Mouse (Mus musculus): ENCODE data around the gene Ccdc78. TPM values are rescaled to one million over a fixed set of nuclear protein-coding genes. Genes with fewer than 3 reads are reported as not detected.
"Not testable (repeated sequence)": the region's sequence is repeated elsewhere in the genome, so short reads cannot be mapped to it uniquely, and the experiment has no call there.

Gene Ccdc78
- total RNA-seq, 2 experiments from 2014 or later: 0.23 to 0.33 TPM

DNA sequence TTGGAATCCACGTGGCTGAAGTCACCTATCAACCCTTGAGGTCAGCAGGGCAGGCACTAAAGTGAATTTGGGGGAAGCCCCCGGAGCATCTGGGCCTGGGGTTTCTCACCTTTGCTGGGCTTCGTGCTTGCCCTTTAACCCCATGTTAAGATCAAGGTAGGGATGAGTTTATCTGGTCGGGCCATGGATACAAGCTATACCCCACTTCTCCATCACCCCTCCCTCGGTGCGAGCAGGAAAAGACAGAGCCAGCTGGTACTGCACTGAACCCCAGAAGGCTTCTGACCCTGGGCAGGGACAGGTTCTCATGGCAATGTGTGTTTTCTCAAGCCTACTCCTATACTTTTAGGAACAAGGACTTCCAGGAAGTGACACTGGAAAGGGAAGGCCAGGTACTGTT, 5.0 kb upstream of the Ccdc78 start:
- no peak for DNase-seq (ENCODE audit: low spot score in 2 of 2)

DNA sequence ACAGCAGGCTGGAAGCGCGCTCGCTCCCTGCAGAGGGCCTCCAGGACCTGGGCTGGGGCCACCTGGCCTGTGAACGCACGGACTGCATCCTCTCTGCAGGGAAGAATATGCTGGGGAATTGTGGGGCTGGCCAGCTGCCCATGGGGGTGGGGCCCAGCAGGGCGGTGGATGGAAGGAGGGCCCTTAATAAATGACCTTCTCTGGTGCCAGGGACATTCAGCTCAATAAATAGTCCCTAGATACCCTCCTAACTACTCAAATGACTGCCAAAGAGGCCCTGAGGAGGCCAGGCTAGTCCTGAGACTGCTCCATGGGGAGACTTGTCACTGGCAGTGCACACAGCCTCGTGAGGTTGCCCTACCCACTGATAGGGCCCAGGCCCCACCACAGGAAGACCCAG, 3.3 kb upstream of the Ccdc78 start:
- no peak for DNase-seq (ENCODE audit: low spot score in 2 of 2)

DNA sequence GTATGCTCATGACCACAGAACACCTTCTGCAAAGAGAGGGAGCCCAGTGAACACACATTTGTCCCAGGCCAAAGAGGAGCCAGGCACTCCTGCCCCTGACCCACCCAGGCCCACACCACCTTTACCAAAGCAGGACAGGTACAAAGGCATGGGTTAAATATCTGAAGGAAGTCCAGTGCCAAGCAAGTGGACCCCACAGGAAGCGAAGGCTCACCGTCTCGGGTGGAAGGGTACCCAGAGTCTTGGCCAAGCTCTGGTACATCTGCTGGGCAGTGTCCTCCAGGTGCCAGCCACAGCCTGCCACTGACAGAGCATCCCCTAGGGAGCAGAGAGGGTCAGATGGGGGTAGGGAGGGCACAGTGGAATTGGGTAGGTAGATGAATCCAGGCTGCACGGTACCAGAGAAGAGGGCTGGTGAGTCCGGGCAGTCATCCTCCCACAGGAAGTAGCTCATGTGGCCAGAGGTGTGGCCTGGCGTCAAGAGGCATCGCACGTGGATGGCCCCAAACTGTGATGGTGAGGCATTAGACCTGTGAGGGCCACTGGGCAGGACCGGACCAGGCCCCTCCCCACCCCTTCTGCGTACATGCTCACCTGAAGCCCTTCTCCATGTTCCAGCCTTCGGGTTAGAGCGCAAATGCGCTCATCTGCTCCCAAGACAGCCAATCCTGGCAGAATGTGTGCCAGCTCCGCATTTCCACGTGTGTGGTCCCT, 2.4 kb upstream of the Ccdc78 start:
- peak in 1 of 2 experiments; percentile 12 for DNase-seq (ENCODE audit: low spot score in 2 of 2)

DNA sequence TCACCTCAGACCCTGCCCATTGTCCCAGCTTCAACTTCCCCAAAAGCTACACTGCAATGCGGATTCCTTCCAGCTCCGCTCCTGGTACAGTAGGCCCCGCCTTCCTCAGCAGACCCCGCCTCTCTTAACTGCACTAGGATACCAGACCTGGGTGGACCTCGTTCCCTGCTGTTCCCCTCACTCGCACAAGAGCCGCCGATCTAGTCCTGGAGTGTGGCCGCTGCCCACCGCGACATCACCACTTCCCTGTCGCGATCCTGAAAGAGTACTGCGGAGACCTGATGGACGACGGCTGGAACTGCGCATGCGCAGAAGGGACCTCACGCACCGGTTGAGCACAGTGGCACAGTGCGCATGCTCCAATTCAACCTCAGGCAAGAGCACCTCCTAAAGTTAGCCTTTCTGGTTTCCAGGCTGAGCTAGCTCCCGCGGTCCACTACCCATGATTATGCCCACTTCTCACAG, 1.1 kb upstream of the Ccdc78 start, which contains the start of gene Haghl:
Gene Haghl, minus strand, starts transcription at position 393 of the 465 bp plus-strand sequence.
- DNase-seq (ENCODE audit: low spot score in 2 of 2): peak; percentile 96 to 98

DNA sequence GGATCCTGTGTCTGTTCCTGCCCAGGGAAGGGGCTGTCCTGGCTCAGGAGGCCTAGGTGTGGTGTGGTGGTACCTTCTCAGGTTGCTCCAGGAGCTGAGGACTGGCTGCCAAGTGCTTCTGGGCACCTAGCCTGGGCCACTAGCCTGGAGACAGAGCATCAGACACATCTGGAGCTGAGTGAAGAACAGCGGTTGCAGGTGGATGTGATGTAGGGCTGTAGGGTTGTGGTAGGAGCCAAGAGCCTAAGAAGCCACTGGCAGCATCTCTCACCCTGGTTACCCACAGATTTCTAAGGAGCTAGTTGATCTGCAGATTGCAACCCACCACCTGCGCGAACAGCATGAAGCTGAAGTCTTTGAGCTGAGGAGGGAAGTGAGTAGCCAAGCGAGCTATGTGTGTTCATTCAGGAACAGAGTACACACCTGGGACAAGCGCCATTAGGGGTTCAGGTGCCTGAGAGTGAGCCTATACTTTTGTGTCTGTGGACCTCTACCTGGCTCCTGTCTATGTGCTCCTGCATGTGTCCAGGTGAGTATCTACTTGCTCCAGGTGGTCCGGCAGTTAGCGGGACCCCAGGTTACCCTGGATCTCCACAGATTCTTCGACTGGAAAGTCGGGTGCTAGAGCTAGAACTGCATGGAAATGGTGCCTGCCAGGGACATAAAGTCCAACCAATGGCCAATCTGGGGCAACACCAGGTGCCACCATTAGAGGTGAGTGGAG, 563 bp downstream of the Ccdc78 start:
- no peak for DNase-seq (ENCODE audit: low spot score in 2 of 2)

DNA sequence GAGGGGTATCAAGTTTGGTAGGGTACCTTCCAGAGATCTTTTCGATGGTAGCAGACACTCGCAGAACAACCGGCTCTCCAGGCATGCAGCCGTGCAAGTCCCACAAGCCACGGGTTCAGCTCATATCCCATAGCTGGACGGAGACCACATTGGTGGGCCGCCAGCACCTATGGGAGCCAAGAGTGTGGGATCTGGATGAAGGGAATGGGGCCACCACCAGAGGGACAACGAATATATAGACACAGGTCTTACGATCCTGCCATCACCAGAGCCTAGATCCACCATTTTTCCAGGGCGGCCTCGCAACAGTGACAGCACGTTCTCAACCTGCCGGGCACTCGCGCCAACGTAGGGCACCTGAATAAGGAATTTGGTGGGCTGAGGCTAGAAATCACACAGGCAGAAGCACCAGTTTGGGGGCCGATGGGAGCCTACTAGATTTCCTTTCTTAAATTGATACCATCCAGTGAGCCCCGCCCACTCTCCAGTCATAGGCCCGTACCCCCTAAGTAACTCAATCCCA, 5.0 kb downstream of the Ccdc78 start:
- DNase-seq (ENCODE audit: low spot score in 2 of 2): no peak

DNA sequence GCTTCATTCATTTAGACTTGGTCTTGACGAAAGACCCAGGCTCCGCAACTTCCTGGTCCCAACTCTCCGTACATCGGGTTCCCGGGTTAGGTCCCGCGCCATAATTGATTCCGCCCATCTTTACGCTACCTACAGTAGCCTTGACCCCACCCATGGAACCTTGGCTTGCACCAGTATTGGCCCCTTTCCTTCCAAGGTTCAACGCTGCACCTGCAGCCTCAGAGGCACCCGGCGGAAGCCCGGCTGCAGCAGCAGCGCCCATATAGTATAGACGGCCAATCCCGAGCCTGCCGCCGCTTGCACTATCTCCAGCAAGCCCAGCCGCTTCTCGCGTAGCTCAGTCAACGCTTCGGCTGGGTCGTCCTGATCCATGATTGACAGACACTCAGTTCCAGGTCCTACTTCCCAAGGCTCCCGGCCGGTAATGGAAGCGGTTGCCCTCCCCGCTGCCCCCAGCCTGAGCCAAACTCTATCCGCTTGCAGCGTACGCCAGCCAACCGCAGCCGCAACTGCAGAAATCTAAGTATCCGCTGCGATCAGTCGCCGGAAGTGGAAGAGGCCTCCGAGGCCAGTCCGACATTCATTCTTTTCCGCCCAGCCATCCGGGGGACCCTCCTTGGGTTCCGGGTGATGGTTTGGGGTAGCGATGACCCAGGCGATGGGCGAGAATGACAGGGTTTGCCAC, 5.6 kb downstream of the Ccdc78 start:
- DNase-seq (ENCODE audit: low spot score in 2 of 2): peak; percentile 91 to 92

DNA sequence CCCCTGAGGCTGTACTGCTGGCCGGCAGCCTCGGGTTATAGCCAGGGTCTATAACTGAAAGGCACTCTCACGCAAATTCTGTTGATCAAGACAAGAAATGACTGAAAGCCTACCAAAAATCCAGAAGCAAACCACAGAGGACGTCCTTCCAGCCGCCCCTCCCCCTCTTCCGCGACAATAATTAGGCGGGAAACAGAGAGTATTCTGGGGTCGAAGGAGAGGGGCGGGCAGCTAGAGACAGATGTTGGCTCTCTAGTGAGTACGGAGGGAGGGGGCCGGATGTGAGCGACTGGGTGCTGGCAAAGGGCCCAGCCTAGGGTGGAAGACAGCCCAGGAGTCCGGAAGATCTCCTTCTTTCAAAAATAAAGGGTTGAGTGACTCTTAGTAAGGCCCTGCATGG, 6.2 kb downstream of the Ccdc78 start, which contains the start of gene Fam173a:
Gene Fam173a, minus strand, starts transcription at position 287 of the 400 bp plus-strand sequence.
- DNase-seq (ENCODE audit: low spot score in 2 of 2): peak; percentile 73 to 82

DNA sequence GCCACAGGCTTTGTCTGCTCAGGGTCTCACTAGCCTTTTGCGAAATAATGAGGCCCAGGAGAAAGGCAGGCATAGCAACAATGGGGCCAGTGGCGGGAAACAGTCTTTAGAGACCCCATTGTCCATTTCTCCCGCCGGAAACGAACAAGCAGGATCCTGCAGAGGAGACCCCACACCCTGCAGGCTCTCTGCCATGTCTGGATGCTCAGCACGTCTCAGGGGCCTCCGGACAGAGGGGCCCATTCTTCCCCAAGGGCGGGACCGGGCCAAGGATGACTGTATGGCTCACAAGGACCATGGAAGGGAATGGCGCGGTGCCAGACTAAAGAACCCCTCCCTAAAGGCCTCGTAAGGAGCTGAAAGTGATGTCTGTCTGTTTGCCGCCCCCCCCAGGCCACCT, 7.8 kb downstream of the Ccdc78 start:
- DNase-seq (ENCODE audit: low spot score in 2 of 2): no peak

DNA sequence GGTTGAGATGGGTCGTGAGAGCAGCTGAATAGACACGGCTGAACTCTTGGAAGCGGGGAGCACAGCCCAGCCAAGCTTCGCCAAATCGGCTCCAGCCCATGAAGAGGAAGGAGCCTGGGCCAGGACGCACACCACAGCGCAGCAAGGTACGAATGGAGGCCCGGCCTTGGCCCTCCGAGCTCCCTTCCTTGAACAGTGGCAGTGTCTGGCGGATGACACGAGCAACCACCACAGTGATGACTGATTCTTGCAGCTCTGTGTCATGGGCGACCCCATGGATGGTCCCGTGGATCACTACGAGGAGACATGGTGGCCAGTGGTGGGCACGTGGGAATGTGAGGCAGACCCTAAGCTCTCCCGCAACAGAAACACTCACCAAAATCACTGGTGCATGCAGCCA, 8.6 kb downstream of the Ccdc78 start:
- DNase-seq (ENCODE audit: low spot score in 2 of 2): no peak

DNA sequence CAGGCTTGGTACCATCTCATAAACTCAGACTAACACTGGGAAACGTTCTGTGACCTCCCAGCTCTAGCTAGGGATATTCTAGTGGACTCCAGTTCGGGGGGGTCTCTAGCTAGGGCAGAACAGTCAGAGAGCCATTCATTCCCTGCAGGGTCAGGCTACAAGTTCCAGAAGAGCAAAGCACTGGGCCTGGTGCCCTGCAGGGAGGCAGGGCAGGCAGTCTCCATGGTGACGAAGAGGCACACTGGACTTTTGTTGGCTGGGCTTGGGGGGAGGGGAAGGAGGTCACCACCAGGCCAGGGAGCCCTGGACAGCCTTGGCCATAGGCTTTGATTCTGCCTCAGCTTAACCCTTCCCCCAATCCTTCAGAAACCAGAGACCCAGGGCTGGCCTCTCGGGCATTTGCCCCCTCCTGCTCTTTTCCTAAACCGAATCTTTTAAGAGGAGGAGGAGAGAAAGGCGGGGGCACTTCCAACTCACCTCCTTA, 9.3 kb downstream of the Ccdc78 start, which contains the start of gene AC134908.4:
Gene AC134908.4, minus strand, starts transcription at position 51 of the 484 bp plus-strand sequence.
- DNase-seq (ENCODE audit: low spot score in 2 of 2): peak; percentile 56 to 61

DNA sequence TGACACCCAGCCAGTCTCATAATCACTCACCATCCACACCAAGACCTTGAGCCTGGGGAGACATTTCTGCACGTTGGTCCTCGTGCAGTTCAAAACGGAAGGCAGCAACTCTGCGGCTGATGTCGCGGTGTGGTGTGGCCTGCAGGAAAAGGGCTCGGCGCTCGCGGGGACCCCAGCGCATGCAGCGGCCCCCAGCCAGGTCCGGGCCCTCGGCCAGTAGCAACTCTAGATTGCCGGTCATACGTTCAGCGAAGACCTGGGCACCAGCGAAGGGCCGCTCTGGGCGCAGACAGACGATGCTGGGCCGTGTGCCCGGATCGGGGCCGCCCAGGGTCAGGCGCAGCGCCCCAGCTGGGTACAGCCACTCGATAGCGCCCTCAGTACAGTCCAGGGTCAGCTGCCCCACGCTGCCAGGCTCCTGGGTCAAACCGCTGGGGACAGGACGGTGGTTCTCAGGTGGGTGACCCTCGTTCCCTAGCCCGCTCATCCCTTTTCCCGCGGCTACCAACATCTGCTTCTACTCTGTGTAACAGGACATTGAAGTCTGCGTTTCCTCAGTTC, 9.9 kb downstream of the Ccdc78 start:
- no peak for DNase-seq (ENCODE audit: low spot score in 2 of 2)

DNA sequence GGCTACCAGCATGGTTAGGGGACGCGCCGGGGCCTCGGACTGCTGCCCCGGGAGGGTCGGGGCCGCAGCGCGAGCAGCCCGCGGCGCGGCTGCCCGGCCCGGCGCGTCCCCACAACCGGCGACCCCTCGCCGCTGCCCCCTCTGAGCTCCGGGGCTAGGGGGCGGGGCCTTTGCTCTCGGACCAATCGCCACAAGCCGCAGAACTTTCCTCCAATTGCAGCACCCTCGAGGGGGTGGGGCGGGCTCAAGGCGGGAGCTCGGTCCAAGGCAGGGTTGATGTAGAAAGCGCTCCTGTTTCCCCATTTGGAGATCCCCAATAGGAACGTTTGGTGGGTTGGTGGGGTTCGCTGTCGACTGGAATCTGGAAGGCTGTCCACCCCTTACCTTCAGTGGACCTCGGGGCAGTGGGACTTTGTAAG, 10.6 kb downstream of the Ccdc78 start, which contains the start of gene Metrn:
Gene Metrn, minus strand, starts transcription at position 186 of the 419 bp plus-strand sequence.
- DNase-seq (ENCODE audit: low spot score in 2 of 2): peak; percentile 79 to 87

DNA sequence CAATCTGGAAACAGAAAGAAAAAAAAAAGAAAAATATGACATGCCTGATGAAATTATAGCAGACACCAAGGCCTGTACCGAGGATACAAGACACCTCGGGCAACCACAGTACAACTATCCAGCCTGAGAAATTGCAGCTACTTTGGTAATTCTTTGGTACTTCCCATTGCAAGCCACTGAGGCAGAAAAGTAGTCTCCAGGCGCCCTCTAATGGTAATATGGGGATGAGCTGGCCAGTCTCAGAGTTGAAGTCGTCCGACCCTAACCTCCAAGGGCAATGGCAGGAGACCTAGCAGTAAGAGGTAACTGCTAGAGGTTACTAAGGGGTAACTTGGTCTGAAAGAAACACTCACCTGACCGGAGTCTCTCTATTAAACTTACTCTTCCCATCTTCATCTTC, 14.6 kb downstream of the Ccdc78 start:
- DNase-seq (ENCODE audit: low spot score in 2 of 2): peak; percentile 72 to 74

DNA sequence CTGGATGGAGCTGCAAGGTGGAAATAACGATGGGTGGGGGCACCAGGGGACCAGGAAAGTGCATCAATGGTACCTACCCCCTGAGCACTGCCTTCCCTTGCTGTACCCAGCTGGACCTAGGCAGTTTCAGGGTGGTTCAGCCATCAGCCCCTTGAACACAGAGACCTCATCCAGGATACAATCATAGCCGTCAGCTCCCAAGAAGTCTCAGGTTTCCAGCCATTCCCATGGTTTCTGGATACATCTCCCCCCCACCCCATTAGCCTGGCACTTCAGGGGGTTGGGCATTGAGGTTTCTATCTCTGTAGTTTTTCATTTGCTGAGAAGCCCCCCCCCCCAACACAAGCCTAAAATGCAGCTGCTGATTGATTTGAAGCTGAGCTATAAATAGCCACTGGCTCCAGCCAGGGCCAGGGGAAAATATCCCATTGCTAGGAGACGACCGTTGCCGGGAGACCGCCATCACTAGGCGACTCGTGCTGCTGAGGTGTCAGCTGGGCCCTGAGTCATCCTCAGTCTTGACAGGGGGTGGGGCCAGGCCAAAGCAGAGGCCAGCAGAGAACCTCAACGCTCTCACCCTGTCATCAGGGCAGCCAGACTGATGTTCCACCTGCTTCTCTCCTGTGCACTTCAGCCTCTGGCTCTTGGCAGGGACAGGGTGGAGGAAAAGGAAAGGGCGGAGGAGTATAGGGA, 16.6 kb downstream of the Ccdc78 start:
- peak; percentile 77 to 81 for DNase-seq (ENCODE audit: low spot score in 2 of 2)

DNA sequence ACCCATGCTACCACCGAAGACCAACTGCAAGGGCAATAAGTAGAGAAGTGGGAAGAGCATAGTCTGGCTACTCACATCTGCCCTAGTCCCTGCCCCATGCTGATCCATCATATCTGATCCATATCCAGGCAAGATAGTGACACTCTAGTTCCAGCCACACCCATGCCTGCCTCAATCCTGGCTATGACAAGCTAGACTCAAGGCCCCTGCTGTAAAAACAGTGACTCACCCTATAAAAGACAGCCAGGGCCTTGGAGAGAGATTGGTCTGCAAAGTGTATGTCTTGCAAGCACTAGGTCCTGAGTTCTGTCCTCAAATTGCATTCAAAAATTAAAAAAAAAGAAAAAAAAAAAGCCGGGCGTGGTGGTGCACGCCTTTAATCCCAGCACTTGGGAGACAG, 20.1 kb downstream of the Ccdc78 start:
- DNase-seq (ENCODE audit: low spot score in 2 of 2): no peak

DNA sequence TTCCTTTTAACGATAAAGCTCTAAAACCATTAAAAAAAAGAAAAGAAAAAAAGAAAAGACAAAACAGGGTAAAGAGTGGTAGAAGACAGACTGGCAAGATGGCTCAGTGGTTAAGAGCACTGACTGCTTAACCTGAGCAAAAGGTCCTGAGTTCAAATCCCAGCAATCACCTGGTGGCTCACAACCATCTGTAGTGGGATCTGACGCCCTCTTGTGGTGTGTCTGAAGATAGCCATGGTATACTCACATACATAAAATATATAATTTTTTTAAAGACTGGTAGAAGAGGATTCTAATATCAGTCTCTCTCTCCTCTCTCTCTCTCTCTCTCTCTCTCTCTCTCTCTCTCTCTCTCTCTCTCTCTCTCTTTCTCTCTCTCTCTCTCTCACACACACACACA, 21.1 kb downstream of the Ccdc78 start:
- DNase-seq (ENCODE audit: low spot score in 2 of 2): not testable (repeated sequence)

DNA sequence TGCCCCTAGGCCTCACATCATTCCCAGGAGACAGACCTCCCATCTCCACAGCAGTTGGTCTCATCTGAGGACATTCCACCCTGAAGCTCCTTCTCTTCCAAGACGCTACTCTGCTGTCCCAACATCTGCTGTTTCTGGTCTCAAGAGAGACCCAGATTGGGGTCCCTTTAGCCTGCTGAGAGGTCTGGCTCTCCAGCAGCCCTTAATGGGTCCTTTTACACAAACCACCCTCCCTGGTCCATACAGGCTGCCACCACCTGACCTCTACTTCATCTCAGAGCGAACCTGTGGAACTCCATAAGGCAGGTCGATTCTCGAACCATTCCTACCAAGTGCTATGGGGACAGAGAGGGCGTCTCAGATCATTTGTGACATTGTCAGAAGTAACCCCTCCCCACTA, 21.6 kb downstream of the Ccdc78 start:
- no peak for DNase-seq (ENCODE audit: low spot score in 2 of 2)

DNA sequence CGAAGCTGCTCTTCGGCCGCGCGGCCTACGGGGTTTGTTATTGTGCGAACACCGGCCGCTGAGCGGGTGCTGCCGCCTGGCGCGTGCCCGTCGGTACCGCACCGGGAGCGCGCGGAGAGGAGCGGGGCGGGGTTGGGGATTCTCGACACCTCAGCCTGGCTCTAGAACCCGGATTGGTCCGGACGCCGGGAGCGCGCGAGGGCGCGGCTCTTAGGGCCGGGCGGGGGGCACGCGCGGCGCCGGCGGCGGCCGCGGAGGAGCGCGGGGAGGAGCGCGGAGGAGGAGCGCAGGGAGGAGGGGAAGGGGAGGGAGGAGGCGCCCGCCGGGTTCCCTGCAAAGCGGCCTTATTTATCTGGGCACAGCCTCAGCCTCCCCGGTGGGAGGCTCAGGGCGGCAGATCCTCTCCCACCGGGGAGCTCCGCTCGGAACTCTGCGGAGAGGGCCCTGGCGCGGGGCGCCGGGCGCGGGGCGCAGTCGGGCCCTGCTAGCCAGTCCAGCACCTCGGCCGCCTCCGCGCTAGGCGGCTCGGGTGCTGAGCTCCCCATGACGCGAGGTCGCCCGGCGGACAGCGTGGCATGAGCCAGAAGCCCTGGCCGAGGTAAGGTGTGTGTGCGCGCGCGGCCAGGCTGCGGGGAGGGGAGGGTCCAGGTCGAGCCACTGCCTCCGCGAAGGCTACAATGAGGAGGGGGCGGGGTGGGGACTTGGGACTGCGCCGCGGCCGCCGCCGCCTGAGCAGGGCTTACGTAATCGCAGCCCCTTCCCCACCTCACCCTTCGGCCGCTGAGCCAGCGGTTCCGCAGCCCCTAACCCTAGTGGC, 22.6 kb downstream of the Ccdc78 start, which contains the start of gene Fbxl16:
Gene Fbxl16, plus strand, starts transcription at position 297 of the 817 bp plus-strand sequence.
- peak; percentile 84 to 90 for DNase-seq (ENCODE audit: low spot score in 2 of 2)
